Mouse (Mus musculus) erythroblast, adult 5-6 weeks (primary cell): ENCODE measurements around the gene Mab21l1. TPM values are rescaled to one million over a fixed set of nuclear protein-coding genes. Genes with fewer than 3 reads are reported as not detected.

ENCODE experiments used
- ATAC-seq: replicated peaks from 2 replicates; pipeline ENCODE4 v1.8.0; 2016; ENCODE audit warnings: moderate number of reproducible peaks, mild to moderate bottlenecking, moderate TSS enrichment, inconsistent platforms; ENCODE audit not compliant: poor library complexity, low FRiP score, severe bottlenecking
- total RNA-seq, 2 experiments: library from RNA; stranded (forward) in 1 of 2; stranded (reverse) in 1 of 2; fragments of 150-400 nt in 1 of 2; fragments of 200-764, 138-1000 nt in 1 of 2; gene quantifications; 2 replicates each; pipeline versions ENCODE4 v1.2.3 to v1.2.4; 2015 to 2017; ENCODE audit warnings: low replicate concordance in 2 of 2

Gene Mab21l1
- total RNA-seq, 2 experiments from 2014 or later, result not detected

DNA sequence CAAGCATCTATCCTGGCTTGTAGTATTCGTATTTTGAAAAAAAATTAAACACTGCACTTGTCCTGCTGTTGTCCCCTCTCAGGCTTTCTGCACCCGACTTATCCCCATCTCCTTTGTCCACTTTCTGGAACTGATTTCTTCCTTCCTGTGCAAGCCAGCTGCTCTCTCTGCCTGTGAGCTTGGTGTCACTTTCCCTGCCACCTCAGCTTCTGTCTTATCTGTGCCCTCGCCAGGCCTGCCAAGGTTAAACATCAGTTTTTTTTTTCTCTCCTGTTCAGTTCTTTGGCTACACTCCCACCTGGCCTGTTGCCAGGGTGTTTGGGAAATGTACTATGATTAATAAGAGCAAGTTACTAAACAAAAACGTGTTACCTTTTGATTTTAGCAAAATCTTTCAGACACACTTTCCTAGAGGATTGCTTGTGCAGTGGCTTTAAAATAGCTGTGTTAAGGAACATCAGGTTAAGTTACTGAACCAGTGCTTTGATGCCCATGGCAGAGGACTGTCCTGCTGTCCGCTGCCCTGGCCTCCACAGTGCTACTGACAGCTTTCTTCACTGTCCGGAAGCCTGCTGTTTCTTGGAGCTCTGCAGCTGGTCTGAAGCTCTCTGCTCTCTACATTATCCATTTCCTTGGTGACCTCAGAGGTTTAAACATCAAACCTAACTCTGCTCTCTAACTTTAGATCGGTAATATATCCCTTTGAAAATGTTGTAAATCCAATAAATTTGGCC, 11.7 kb downstream of the Mab21l1 start:
- ATAC-seq, result no peak

DNA sequence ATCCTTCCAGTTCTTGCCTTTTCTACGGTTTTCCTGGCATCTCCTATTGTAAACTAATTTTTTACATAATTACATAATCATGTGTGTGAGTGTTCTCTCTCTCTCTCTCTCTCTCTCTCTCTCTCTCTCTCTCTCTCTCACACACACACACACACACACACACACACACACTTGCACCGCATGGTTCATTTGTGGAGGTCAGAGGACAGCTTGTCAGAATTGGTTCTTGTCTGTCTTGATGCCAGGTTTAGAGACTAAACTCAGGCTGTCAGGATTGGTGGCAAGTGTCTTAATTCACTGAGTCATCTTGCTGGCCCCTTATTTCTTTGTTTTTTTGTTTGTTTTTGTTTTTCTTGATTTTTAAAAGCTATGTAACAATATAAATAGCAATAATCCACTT, 12.5 kb downstream of the Mab21l1 start:
- no peak for ATAC-seq

DNA sequence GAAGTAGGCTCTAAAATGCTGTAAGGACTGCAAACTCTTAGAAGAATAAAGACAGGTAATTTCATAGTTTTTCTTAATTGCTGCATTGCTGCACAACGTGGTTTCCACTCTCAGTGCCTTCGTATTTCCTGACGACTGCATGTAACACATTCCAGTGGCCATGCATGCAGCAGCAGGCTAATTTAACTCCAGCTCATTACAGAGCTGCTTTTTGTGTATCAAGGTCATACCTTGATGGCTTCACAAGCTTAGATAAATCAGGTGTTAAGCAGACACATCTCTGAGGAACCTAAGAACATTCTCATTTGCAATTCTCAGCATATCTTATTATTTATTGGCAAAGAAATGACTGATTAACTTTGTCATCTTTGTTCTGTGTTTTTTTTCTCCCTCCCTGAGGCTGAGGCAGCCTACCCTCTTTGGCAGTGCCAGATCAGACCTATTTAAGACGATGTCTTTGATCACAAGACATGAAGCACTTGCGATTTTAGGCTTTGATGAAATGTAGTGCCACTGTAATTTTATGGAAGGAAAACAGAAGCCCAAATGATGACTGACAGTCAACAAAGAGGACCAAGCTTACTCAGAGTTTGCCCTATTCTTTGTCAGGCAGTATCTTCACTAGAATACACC, 32.8 kb downstream of the Mab21l1 start:
- no peak for ATAC-seq

DNA sequence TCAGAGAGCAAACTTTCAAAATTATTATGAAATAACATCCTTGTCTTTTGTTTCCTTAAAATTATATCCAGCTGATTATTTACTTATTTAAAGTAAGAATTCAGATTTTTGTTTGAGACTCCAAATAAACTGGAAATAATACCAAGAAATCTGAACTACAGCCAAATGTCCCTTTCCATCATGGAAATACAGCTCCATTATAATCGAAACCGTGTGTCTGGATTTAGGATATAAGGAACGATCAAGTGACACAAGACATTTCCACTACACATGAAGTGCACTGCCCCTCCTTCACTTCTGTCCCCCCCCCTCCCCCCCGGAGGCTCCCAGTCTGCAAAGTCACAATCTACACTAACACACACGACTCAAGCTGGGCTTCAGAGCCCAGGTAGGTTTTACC, 33.8 kb downstream of the Mab21l1 start:
- ATAC-seq, result no peak

DNA sequence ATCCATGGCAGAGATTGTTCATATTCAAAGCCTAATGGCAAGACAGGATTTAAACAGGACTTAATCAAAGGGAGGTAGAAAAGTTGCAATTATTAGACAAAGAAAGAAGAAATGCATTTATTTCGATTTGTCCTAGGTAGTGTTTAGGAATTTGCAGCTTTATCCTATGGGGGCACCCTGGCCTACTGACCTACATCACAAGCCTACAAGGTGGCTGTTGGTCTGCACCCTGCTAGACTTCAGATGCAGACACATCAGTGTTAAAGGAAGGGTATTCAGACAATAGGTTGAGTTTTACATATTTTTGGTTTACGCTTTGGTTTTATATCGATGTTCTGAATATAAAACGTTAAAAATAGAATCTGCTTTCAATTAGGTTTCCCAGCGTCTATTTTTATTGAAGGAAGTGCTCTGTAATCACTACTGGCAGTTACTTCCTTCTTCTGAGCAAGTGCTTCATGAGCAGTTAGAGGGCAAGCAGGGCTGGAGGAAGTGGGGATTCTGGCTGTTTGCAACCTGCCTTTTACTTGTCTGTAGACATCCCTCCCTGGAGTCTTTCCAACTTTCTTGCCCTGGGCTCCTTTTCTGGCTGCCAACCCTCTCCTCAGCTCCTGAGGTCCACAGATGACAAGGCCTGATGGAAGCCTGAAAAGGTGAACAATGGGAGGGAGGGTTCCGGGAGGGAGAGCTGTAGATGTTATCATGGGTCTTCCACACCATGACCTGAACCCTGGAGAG, 34.5 kb downstream of the Mab21l1 start:
- no peak for ATAC-seq

DNA sequence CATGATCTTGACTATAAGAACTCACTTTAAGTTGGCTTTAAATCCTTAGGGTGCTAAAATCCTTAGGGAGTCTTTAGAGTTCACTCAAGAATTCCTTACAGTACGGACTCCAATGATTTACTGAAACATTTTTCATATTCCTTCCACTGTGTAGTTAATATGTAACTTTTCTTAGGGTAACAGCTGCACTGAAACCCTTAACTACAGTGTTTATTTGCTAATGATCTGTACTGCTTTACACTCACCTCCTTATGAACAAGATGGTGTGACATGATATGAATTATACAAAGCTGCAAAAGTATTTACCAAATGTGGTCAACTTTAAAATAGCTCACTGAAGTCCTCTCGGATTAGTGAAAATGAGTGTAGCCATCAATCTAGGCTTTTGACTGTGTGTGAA, 35.8 kb downstream of the Mab21l1 start:
- ATAC-seq, result no peak

DNA sequence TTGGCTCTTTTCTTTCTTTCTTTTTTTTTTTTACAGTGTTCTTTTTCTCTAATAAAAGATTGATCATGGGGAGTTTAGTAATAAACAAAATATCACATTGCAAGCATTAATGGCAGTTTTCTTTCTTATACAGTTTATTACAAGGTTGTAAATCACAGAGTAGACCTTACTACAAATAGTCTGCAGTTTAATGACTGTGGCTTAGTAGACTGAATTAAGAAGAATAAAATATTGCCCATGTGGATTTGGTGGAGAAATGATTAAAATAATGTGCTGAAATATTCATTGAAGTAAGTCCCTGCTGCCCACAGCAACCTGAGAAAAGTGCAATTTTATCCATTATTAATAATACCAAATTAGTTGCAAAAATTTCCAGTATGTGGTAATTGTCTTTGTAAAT, 37.3 kb downstream of the Mab21l1 start:
- no peak for ATAC-seq

DNA sequence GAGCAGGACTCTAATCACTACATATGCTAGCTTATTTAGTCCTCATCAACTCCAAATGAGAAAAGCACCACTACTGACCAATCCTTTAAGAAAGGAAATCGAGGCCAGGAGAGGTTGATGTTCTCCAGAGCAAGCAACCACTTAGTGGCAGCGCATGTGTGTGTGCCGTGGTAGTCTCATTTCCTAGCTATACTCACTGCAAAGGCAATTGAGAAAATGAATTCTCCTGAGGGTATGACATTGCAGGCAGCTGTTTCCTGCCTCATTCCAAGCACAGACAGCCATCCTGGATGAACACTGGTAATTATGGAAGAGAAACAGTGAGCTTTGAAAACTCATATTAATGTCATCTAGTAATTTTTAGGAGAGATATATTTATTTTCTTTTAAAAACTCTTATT, 42.6 kb downstream of the Mab21l1 start:
- no peak for ATAC-seq

DNA sequence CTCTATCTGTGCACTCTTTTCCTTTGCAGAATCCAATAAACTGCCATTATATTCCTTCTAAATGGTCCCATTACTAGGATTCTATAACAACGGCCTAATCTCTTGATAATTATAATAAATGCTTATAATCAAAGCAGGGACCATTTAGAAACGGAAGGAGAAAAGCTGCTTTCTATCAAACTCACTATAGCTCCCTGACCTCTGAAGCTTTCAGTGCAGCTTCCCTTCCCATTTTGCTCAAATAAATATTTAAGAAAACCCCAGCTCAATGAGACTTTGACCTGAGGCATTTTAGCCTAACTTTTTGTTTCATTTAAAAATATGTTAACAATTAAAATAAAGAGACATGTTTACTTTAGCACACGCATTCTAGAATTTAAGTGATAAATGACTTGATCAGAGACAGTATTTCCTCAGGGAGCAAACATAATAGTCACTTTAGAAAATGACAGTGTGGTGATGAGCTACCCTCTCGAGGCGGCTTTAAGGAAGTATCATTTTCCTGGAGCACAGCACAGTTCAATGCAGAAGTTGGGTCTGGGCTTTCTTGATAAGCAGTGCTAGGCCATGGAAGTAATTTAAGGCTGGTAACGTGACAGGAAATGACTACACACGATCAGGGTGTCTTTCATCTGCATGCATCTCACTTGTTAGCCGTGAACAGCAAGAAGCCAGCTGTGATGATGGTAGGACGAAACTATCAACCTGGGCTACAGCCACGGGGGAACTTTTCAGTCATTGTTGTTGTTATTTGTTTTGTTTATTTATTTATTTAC, 46.4 kb downstream of the Mab21l1 start:
- ATAC-seq, result no peak

DNA sequence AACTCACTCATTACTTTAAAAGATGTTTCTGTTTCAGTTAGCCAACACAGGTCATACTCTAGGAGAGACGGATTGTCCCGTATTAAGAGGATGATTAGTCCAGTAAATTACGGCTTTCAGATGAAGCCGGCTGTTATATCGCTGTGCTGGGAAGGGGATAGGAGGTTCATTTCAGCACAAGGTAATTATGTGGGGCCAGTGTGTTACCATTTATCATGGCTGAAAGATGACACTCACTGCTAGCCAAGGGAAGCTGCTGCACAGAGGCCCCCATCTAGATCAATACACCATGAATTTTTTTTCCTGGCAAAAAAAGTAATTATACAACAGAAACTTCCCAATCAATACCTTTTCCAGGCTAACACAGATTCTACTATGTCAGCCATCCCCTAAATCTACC, 47.9 kb downstream of the Mab21l1 start:
- ATAC-seq, result no peak
